Mouse (Mus musculus) adrenal gland, postnatal 36 days (tissue): ENCODE measurements around the gene Uba52. TPM values are rescaled to one million over a fixed set of nuclear protein-coding genes. Genes with fewer than 3 reads are reported as not detected.
A peak's percentile ranks its signal among the peaks of the same experiment; 100 is the strongest.

Source experiments
- DNase-seq, 2 experiments: peaks; one replicate each; pipeline ENCODE4 v3.0.0; 2021; ENCODE audit warnings: mixed read lengths in 1 of 2
- total RNA-seq, 2 experiments: library from RNA; stranded (reverse); gene quantifications; 2 replicates each; pipeline ENCODE4 v1.2.3; 2021

The Uba52 gene
- total RNA-seq, 2 experiments from 2014 or later = 1,515 to 1,560 TPM

DNA sequence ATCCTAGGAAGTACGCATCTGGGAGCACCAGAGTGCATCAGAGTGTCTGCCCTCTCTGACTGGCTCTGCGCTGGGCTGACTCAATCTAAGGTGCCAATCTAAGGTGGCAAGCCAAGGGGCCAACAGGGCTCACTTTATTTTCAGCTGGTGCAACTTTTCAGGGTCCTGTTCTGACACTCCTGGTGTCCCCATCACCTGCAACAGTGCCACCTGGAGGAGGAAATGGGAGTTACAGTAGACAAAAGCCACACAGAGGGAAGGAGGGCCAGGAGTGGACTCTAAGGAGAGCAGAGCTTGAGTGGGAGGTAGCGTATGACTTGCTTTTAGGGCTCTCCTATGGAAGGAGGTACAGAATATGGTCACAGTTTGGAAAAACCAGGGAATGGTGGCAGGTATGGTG, 5.8 kb downstream of the Uba52 start:
- DNase-seq = peak; percentile 76 to 81

DNA sequence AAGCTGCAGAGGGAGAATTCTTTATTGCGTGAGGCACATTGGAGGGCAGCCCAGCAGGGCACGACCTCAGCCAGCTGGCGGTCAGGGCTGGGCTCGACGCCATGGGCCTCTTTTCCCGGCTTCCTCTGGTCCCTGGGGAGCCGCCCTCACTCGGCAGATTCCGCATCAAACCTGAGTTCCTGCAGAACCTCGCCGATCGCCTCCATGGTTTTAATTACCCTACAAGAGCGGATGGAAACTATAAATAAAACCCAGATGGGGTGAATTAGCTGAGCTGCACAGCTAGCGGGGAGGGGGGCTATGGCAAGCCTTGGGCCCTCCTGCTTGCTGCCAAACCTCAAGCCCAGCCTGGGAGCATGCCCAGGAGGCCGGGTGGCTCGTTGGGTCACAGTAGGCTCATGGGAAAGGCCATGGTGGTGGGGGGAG, 6.3 kb downstream of the Uba52 start:
- DNase-seq = peak; percentile 59 to 66

DNA sequence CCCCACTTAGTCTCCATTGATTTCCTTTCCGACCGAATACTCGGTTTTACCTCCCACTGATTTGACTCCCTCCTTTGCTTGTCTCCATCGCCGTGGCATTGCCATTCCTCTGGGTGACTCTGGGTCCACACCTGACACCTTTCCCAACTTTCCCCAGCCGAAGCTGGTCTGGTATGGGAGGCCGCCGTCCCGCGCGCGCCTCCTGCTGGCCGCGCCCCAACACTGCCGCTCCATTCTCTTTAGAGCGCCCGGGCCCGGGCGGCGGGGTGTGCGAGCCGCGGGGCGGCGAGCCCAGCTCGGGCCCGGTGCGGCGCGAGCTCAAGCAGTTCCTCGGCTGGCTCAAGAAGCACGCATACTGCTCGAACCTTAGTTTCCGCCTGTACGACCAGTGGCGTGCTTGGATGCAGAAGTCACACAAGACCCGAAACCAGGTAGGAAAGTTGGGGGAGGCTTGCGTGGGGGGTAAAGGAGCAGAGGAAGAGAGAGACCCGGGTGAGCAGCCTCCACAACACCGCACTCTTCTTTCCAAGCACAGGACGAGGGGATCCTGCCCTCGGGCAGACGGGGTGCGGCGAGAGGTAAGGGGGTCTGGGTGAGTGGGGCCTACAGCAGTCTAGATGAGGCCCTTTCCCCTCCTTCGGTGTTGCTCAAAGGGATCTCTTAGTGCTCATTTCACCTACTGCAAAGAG, 7.4 kb downstream of the Uba52 start:
- peak; percentile 68 to 73 for DNase-seq

DNA sequence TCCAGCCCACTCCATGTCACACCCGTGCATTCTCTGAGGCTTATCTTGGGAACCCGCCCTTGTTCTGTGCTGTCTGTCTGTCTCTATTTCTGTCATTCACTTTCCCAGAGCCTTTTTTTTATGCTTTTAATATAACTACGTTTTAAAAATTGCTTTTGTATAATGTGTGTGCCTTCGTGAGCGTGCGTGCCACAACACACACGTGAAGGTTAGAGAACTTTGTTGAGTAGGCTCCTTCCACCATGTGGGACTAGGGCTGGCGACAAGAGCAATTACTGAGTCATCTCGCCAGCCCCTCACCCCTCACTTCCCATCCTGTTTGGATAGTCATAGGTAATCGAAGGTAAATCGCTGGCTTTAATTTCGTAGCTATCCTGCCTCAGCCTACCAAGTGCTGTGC, 8.1 kb downstream of the Uba52 start:
- DNase-seq = no peak

DNA sequence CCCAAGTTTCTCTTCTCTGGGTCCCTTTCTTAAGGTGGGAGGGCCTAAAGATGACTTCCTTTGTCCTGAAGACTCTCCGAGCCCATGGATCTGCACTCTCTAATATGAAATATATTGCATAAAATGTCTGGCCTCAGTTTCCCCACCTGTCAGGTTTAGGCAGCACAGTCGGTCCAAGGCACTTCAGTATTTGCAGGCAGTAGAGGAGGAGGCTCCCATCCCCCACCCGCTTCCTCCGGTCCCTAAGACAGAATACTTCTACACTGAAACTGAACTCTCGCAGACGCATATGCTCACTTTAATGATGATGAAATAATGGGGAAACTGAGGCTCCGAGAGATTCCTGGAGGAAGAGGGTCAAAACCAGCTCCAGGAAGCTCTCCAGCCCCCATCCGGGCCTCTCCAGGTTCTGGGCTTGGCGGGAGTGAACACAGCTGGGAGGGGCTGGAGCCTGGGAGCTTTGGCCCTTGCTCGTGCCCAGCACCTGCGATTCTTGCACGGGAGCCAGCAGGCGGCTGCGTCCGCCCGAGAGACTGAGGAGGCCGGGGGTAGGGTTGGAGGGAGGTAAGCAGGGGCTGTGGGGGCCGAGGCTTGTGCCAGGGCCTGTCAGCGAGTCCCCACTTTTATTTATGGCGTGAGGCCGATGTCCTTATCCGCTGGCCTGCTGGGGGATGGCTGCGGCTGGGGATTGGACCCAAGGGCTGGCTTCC, 8.6 kb downstream of the Uba52 start:
- no peak for DNase-seq

DNA sequence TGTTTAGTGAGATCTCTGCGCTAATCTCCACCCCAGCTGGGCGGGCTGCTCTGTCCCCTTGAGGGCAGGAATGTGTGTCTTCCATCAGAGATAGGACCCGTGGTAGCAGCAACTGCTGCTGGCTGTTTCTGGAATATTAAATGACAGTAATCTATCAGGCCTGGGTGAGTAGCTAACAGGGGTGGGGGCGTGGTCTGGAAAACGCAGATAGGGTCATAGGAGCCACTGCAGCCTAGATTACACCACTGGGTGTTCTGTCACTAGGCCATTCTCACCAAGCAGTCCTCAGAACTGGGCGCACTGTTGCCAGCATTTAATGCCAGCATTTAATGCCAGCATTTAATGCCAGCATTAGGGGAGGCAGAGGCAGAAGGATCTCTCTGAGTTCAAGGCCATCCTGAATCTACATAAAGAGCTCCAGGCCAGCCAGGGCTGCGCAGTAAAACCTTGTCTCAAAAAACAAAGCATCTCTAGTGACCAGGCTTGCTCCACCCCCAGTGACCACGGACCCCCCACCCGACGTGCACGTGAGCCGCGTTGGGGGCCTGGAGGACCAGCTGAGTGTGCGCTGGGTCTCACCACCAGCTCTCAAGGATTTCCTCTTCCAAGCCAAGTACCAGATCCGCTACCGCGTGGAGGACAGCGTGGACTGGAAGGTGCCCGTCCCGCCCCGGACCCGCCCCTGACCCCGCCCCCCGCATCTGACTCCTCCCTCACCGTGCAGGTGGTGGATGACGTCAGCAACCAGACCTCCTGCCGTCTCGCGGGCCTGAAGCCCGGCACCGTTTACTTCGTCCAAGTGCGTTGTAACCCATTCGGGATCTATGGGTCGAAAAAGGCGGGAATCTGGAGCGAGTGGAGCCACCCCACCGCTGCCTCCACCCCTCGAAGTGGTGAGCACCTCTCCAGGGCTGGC, 10.0 kb downstream of the Uba52 start:
- no peak for DNase-seq

DNA sequence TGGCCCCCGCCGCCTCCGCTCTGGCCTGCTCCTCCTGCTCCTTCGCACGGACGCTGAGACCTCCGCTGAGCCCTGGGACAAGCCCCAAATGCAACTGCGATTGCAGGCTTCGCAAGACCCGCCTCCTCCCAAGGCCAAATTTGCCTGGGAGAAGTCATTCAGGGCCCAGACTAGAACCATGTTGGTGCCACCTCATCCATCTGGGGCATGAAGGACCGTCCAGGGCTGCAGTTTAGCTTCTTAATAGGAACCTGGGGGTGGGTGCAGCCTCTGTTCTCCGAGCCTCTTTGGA, 14.9 kb downstream of the Uba52 start:
- peak; percentile 46 to 55 for DNase-seq

DNA sequence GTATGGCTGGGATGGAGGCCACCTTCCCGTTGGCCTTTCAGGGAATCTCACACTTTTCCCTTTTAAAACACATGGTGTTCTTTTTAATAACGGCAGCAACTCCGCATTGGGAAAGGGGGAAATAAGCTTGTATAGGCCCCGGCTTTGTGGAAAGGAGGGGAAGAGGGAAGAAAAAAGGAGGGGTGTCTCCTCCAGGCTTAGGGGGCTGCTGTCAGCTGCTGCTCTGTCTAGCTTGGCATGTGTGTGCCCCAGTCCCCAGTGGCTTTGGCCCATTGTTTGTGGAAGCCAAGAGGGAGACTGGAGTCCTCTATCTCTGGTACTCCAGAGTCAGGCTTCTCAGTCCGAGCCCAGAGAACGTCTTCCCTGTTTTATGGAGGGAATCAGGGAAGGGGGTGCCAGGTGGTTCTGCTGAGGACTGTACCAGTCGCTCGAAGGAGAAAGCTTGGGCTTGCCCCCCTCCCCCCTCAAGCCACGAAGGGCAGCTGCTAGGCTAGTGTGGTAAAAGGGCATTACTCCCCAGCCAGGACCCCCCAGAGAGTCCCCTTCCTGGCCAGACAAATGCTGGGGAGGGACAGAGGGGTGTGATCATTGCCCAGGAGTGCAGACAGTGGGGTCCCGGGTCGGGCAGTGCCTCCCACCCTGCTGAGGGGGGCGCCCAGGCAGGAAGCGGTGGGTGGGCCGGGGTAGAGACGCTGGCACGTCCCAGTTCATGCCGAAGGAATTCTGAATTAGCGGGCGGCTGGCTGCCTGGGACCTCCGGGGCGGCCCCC, 15.4 kb downstream of the Uba52 start:
- no peak for DNase-seq

DNA sequence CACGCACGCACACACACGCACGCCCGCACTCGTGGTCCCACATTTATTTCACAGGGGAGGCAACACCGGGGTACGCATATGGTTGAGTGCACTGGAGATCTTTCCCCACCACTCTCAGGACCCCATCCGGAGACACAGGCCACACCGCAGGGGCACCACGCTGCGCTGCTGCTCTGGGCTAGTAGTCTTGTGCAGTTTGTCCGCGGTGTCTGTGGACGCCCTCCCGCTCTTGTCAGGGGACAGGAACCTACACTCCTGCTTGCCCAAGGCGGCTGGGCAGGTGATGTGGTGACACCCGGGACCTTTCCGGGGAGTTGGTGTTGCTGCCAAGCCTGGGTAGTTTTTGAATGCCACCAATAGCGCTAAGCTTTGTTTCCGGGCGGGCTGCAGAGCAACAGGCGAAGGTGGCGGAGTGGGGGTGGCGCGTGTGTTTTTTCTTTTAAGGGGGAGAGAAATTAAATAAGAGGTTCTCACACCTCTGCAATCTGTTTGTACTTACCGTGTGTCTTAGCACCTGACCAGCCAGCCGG, 16.1 kb downstream of the Uba52 start:
- DNase-seq = no peak

DNA sequence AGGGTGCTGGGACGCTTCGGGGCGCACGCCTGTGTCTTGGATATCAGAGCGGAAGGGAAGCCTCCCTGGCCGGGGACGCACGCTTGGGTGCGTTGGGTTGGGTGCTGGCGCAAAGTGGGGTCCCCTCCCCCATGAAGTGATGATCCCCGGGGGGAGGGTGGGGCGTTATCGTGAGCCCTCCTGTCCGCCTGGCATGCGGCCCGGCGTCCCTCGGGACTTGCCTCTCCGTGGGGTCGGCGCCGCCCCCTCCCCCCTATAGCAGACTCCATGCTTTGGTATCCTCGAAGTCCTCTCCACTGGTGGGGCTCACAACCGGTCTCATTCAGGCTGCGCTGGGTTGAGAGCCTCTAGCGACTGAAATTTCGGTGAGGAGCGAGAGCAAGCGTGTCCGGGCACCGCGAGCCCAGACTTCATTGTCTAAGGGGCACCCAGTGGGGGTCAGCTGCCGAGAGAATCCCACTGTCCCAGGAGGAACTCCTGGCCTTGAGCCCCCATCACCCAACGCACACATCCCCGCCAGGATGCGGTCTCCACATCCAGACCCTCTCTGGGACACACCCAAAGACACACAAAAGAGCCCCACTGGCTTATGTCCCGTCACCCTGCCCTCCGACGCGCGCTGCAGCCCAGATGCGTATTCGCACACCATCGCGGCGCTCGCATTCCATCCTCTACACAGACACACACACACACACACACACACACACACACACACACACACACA, 16.7 kb downstream of the Uba52 start:
- no peak for DNase-seq

DNA sequence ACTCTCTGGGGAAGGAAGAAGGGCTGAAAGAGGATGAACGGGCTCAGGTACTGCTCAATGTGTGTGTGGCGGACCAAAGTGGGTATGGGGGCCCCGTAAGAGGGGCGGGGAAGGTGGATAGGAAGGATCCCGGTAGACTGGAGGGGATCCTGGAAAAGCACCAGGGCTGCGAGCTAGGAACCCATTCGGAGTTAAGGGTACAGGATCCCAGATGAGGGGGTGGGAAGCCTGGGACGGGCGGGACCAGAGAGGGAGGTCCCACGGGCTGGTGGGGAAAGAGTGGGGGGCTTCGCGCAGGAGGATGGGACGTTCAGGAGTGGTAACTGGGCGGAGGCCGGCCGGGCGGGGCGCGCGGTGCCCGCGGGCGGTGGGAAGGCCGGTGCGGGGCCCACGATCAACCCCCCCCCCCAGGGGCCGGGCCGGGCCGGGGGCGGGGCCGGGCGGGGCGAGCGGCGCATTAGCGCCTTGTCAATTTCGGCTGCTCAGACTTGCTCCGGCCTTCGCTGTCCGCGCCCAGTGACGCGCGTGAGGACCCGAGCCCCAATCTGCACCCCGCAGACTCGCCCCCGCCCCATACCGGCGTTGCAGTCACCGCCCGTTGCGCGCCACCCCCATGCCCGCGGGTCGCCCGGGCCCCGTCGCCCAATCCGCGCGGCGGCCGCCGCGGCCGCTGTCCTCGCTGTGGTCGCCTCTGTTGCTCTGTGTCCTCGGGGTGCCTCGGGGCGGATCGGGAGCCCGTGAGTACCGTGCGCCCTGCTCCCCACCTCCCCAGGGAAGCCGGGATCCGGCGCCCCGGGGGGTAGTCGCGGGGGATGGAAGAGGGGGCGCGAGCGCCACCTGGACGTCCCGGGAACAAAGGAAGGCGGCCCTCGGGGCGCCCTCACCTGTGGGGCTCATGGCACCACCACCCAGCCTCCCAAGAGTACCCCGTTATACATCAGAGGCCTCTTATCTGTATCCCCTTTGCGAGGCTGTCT, 17.6 kb downstream of the Uba52 start, which contains the start of gene Crlf1:
TSS of gene Crlf1 (plus strand) at position 495 of the 977 bp plus-strand sequence.
- DNase-seq = peak in 1 of 2 experiments; percentile 34

DNA sequence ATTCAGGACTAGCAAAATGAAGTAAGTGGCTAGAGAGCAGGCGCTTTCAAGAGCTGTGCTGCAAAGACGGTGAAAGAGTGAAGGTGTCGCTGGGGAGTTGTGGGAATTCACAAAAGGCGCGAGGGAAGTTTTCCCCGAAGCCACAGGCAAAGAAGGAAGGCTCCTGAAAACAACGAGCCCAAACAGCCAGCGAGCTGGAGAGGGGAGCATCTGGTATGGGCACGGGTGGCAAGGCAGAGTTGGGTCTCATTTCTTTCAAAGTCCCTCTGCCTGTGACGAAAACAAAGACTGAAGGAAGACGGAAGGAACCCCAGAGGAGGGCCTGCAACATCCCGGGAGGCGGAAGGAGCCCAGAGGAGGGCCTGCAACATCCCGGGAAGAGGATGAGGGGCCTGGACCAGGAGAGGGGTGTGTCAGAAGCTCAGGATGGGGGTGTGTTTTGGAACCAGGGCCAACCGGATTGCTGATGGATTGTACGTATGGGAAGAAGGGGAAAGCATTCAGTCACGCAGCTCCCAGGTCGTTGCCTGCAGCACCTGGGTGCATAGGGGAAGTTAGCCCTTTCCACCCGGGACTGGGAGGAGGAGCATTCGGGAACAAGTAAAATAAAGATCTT, 19.6 kb downstream of the Uba52 start:
- DNase-seq = no peak

DNA sequence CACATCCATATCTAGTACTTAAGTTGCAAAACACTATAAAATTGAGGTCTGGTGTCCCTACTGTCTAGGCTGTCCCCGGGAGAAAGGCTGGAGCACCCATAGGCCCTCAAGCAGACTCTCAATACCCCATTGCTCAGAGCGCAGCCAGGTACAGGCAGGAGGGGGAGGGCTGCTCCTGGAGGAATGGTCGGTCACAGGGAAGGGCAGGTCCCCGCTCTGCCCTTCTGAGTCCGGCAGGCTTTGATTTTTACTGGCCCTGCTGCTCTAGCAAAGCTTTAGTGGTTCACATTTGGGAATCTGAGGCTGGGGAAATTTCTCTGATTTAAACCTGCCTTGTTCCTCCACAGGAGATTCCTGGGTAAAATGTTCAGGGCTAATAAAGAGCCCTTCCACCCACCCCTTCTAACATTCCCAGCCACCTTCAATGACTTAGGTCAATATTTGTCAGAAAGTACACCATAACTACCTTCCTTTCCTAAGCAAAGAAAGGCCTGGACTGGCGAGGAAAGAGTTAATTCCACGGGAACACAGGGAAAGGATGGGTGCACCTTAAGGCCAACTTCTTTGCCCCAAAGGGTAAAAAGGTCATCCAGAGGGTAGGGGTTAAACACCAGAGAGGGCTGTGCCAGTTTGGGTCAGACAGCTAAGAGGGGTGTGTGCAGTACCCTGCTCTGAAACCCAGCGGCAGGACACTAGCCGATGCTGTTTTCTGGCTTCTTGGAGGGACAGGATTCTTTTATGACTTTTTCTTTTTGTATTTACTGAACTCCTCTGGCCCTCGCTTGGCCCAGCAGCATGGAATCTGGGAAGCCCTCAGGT, 20.3 kb downstream of the Uba52 start:
- no peak for DNase-seq

DNA sequence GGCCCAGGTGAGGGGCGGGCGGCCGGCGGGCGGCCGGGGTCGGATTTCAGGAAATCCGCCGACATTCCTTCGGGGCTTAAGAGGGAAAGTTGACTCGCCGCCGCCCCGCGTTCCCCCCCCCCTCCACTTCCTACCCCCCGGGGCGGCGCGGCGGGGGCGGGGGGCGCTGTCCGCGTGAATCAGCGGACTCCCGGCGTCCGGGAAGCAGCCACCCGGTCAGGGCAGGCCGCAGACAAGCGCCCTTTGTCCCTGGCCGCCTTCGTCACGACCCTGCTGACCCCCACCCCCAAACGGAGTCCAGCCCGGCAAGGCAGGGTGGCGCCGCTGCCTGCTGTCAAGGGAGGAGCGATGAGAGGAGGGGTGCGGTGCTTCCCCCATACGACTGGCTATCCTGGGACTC, 21.0 kb downstream of the Uba52 start:
- peak in 1 of 2 experiments; percentile 28 for DNase-seq

DNA sequence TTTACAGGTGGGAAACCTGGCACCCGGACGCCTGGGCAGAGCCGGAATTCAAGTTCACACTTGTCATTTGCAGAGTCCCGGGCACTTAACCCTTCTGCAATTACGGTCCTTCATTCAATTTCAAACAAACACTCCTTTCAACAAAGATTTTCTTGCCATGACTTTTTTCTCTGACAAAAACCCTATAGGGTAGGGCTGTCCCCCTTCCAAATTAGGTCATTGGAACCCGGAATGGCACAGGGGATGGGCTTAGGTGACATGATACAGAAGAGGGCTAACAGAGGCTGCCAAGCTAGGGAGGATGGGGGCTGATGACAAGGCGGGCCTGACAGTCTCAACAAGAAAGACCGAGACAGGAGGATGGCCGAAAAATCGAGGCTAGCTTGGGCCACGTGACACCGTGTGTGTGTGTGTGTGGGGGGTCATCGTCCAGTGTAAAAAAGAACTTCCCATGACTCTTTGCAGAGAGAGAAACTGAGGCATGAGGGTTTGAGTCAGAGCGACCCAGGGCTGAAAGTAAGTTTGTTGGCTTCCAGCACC, 21.6 kb downstream of the Uba52 start:
- DNase-seq = no peak

DNA sequence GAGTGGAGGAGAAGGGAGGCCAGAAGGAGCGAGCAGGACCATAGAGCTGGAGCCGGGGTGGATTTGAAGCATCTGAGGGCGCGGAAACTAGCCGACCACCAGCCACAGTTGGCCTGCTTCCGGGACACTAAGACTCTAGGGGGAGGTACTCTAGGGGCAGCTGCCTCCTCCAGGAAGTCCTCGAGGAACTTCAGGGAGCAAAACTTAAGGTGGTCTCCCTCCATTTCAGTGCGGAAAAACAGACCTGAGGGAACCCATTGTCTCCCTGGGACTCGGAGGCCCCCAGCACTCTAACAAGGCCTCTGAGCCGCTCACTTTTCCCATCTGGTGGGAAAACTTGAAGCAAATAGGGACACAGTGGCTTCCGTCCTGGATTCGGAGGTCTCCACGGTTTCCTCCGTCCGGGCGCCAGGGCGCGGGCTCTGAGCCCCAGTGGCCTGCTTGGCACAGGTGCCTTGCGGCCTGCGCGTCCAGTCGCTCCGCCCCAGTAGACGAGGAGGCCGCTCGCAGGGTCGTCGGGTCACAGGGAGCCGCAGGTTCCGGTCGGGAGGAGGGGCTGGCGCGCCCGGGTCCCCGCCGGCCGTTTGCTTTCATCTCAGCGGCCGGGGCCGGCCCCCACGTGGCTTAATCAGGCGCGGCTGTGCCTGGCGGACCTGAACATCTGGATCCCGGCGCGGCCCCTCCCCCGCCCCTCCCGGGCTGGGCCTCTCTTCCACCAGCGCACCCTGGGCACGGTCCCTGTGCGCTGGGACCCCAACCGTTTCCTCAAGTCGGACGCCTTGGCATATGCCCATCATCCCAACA, 22.4 kb downstream of the Uba52 start:
- peak in 1 of 2 experiments; percentile 40 for DNase-seq

DNA sequence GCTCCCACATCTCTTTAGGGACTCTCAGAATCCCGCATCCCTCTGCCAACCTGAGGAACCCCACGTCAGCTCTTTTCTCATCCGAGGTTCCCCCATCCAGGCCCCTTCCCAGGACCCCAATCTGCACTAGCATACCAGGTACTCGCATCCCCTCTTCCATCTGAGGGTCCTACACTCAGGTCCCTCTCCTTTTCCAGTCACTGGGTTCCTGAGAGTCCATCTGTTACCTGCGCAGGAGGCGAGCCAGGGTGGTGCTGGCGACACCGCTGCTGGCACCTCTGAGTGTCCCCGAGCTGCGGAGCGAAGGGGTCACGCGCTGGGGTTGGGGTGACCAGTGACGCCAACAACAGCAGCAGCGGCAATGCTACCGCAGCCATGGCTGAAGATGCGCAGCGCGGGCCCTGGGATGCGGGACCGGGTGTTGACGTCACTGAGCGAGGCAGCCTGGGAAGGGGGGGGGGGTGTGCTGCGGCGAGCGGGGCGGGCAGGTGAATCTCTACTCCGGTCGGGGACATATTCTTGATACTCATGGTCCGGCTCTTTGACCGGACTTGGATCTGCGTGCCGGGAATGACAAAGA, 23.6 kb downstream of the Uba52 start, which contains the start of gene Tmem59l:
TSS of gene Tmem59l (minus strand) at position 418 of the 580 bp plus-strand sequence.
- no peak for DNase-seq
